Mouse (Mus musculus) lung, embryonic 14.5 days (tissue): ENCODE data around the gene 4930524N10Rik. TPM values are rescaled to one million over a fixed set of nuclear protein-coding genes. Genes with fewer than 3 reads are reported as not detected.

Experiments
- ATAC-seq: fragments of 200-750 bp; cut with Nextera tagmentation; 2 replicates; pipeline ENCODE4 v1.8.0; 2017; ENCODE audit warnings: mild to moderate bottlenecking, moderate TSS enrichment, moderate library complexity; ENCODE audit not compliant: insufficient read depth
- DNase-seq: peaks from one replicate; pipeline ENCODE4 v3.0.0-alpha.2; 2015
- H3K27ac ChIP-seq: fragments of 300-500 bp; sonication (generic); 2 replicates; pipeline ENCODE4 v1.5.1; 2014; ENCODE audit warnings: low read depth, mild to moderate bottlenecking, moderate library complexity
- H3K27me3 ChIP-seq: fragments of 300-500 bp; sonication (generic); 2 replicates; pipeline ENCODE4 v1.6.1; 2014; ENCODE audit warnings: low read length, control low read depth; ENCODE audit not compliant: insufficient read depth
- H3K36me3 ChIP-seq: fragments of 300-500 bp; sonication (generic); 2 replicates; pipeline ENCODE4 v1.6.1; 2014; ENCODE audit warnings: control low read depth; ENCODE audit not compliant: insufficient read depth
- H3K4me1 ChIP-seq: fragments of 300-500 bp; sonication (generic); 2 replicates; pipeline ENCODE4 v1.6.1; 2014; ENCODE audit warnings: antibody characterized with exemption, control low read depth; ENCODE audit not compliant: insufficient read depth
- H3K4me2 ChIP-seq: fragments of 300-500 bp; sonication (generic); 2 replicates; pipeline ENCODE4 v1.6.1; 2014; ENCODE audit warnings: mild to moderate bottlenecking
- H3K4me3 ChIP-seq: fragments of 300-500 bp; sonication (generic); 2 replicates; pipeline ENCODE4 v1.5.1; 2014; ENCODE audit warnings: low read depth, low read length
- H3K9ac ChIP-seq: fragments of 300-500 bp; sonication (generic); 2 replicates; pipeline ENCODE4 v1.6.1; 2014
- H3K9me3 ChIP-seq: fragments of 300-500 bp; sonication (generic); 2 replicates; pipeline ENCODE4 v1.6.1; 2016; ENCODE audit warnings: low read depth, low read length, control low read depth
- CTCF ChIP-seq: IDR thresholded peaks from 2 replicates; pipeline ENCODE4 v1.5.1; 2016; ENCODE audit warnings: antibody characterized with exemption, low read depth
- WGBS: fragments of 180-500 bp; shearing (Covaris S2); extraction: QIAGEN DNeasy Blood & Tissue Kit; methylation state at CpG from one replicate; pipeline ENCODE4 v1.1.7; 2014; 5-methylcytosine and 5-hydroxymethylcytosine counted together
- polyA plus RNA-seq: library from polyadenylated mRNA; unstranded; fragments of >200 nt; fragmentation: Nextera tagmentation; extraction: Ambion mirVana; gene quantifications from 2 replicates; pipeline ENCODE4 v1.2.1, GENCODE M21; 2014

Gene 4930524N10Rik
- not detected in 2 replicates for polyA plus RNA-seq

GRCm38 (mm10) chrX:154343292-154343691, at the start of gene 4930524N10Rik:
Gene 4930524N10Rik (minus strand): TSS chrX:154343392.
- H3K27me3 ChIP-seq = no peaks in the 10 kb centered on the region
- no peak within 1 kb of the TSS for H3K4me3 ChIP-seq
- H3K36me3 ChIP-seq = no peaks in the 10 kb centered on the region
- no peaks in the 10 kb centered on the region for H3K4me1 ChIP-seq
- 17% methylated on average over 1 of the region's 1 CpGs for whole genome bisulfite sequencing
- ATAC-seq = no peak
- no peaks in the 10 kb centered on the region for H3K9me3 ChIP-seq
- DNase-seq = no peak
- no peak within 1 kb of the TSS for H3K9ac ChIP-seq
- no peak within 1 kb of the TSS for H3K27ac ChIP-seq
- no peak within 1 kb of the TSS for H3K4me2 ChIP-seq
- no peak for TF ChIP-seq CTCF

GRCm38 (mm10) chrX:154350042-154350441, 6.8 kb upstream of the 4930524N10Rik start:
- Histone ChIP-seq H3K4me2 (no peak overlapping the region), H3K36me3 (no peaks in the 10 kb centered on the region), H3K27ac (no peak overlapping the region), H3K27me3 (no peaks in the 10 kb centered on the region), H3K9ac (no peak overlapping the region), H3K9me3 (no peaks in the 10 kb centered on the region), H3K4me1 (no peaks in the 10 kb centered on the region), H3K4me3 (no peak overlapping the region)
- DNase-seq (no peak), ATAC-seq (no peak)
- no peak for TF ChIP-seq CTCF
- WGBS = 66% methylated on average over 3 of the region's 3 CpGs

GRCm38 (mm10) chrX:154349302-154350041, 6.3 kb upstream of the 4930524N10Rik start:
- H3K27me3 ChIP-seq = no peaks in the 10 kb centered on the region
- DNase-seq = no peak
- no peak overlapping the region for H3K4me3 ChIP-seq
- ATAC-seq = no peak
- no peaks in the 10 kb centered on the region for H3K9me3 ChIP-seq
- WGBS = 74% methylated on average over 7 of the region's 7 CpGs
- H3K36me3 ChIP-seq = no peaks in the 10 kb centered on the region
- no peak overlapping the region for H3K4me2 ChIP-seq
- H3K9ac ChIP-seq = no peak overlapping the region
- H3K27ac ChIP-seq = no peak overlapping the region
- TF ChIP-seq CTCF = no peak
- H3K4me1 ChIP-seq = no peaks in the 10 kb centered on the region

- 74% methylated on average over 3 of the region's 3 CpGs for WGBS
- H3K4me3 ChIP-seq = no peak overlapping the region
- no peak for TF ChIP-seq CTCF
- H3K4me2 ChIP-seq = no peak overlapping the region
- no peaks in the 10 kb centered on the region for H3K4me1 ChIP-seq
- no peak overlapping the region for H3K27ac ChIP-seq
- DNase-seq = no peak
- no peaks in the 10 kb centered on the region for H3K9me3 ChIP-seq
- no peak overlapping the region for H3K9ac ChIP-seq
- H3K36me3 ChIP-seq = no peaks in the 10 kb centered on the region
- H3K27me3 ChIP-seq = no peaks in the 10 kb centered on the region
- no peak for ATAC-seq
Measured at GRCm38 (mm10) chrX:154347933-154348332, 4.7 kb upstream of the 4930524N10Rik start.

Other genes with a start within 250 kb of the 4930524N10Rik start
- gene Gm15140, start 222.7 kb downstream of the 4930524N10Rik start, polyA plus RNA-seq = not detected in 2 replicates
- gene Samt4, start 138.6 kb upstream of the 4930524N10Rik start, polyA plus RNA-seq = not detected in 2 replicates
- gene Samt2, start 236.0 kb upstream of the 4930524N10Rik start, polyA plus RNA-seq = not detected in 2 replicates